Mouse (Mus musculus): ENCODE data around the gene Ssc5d. TPM values are rescaled to one million over a fixed set of nuclear protein-coding genes. Genes with fewer than 3 reads are reported as not detected.
A peak's percentile ranks its signal among the peaks of the same experiment; 100 is the strongest.

Gene Ssc5d
- polyA plus RNA-seq, 1 experiment from 2014 or later: 2.1 TPM

GRCm38 (mm10) chr7:4934160-4934914, 8.8 kb downstream of the Ssc5d start:
- H3K4me3 ChIP-seq (replicated peaks): no peak overlapping the region
- no peak for ATAC-seq (ENCODE audit: insufficient read depth, low FRiP score, low read depth)
- H3K27me3 ChIP-seq (replicated peaks): no peaks in the 10 kb centered on the region
- no peaks in the 10 kb centered on the region for H3K36me3 ChIP-seq
- H3K9ac ChIP-seq: no peak overlapping the region
- H3K4me1 ChIP-seq: no peaks in the 10 kb centered on the region
- 74% methylated on average over 4 of the region's 4 CpGs for WGBS
- no peaks in the 10 kb centered on the region for H3K9me3 ChIP-seq
- H3K4me2 ChIP-seq: no peak overlapping the region
- no peak overlapping the region for H3K27ac ChIP-seq

- Histone ChIP-seq H3K4me2 (no peak overlapping the region), H3K36me3 (no peaks in the 10 kb centered on the region), H3K4me3 (replicated peaks) (no peak overlapping the region), H3K9ac (no peak overlapping the region), H3K9me3 (no peaks in the 10 kb centered on the region), H3K27me3 (replicated peaks) (no peaks in the 10 kb centered on the region), H3K27ac (no peak overlapping the region), H3K4me1 (no peaks in the 10 kb centered on the region)
- ATAC-seq (ENCODE audit: insufficient read depth, low FRiP score, low read depth): no peak
- WGBS: 73% methylated on average over 10 of the region's 10 CpGs
Observed at GRCm38 (mm10) chr7:4936832-4937231, 11.2 kb downstream of the Ssc5d start.

- H3K4me3 ChIP-seq (replicated peaks): no peak overlapping the region
- H3K27me3 ChIP-seq (replicated peaks): no peaks in the 10 kb centered on the region
- 76% methylated on average over 10 of the region's 11 CpGs for WGBS
- H3K36me3 ChIP-seq: no peaks in the 10 kb centered on the region
- H3K9me3 ChIP-seq: no peaks in the 10 kb centered on the region
- no peak for ATAC-seq (ENCODE audit: insufficient read depth, low FRiP score, low read depth)
- H3K9ac ChIP-seq: no peak overlapping the region
- no peak overlapping the region for H3K27ac ChIP-seq
- H3K4me1 ChIP-seq: no peaks in the 10 kb centered on the region
- no peak overlapping the region for H3K4me2 ChIP-seq
Observed at GRCm38 (mm10) chr7:4937392-4937791, 11.8 kb downstream of the Ssc5d start.

- no peak for ATAC-seq (ENCODE audit: insufficient read depth, low FRiP score, low read depth)
- H3K4me3 ChIP-seq (replicated peaks): no peak overlapping the region
- H3K27ac ChIP-seq: no peak overlapping the region
- 0 out of 2 replicates have a peak, but pooled peaks cover 2% of the 10 kb centered on the region for H3K4me1 ChIP-seq
- H3K9me3 ChIP-seq: no peaks in the 10 kb centered on the region
- 20% methylated on average over 2 of the region's 2 CpGs for WGBS
- no peaks in the 10 kb centered on the region for H3K27me3 ChIP-seq (replicated peaks)
- H3K36me3 ChIP-seq: no peaks in the 10 kb centered on the region
- no peak overlapping the region for H3K9ac ChIP-seq
- H3K4me2 ChIP-seq: no peak overlapping the region
Observed at GRCm38 (mm10) chr7:4938456-4938855, 12.9 kb downstream of the Ssc5d start.

- no peak overlapping the region for H3K4me3 ChIP-seq (replicated peaks)
- H3K27ac ChIP-seq: no peak overlapping the region
- no peaks in the 10 kb centered on the region for H3K27me3 ChIP-seq (replicated peaks)
- WGBS: 20% methylated on average over 9 of the region's 9 CpGs
- H3K9ac ChIP-seq: no peak overlapping the region
- no peak overlapping the region for H3K4me2 ChIP-seq
- no peaks in the 10 kb centered on the region for H3K36me3 ChIP-seq
- H3K9me3 ChIP-seq: no peaks in the 10 kb centered on the region
- peak; percentile 51 for ATAC-seq (ENCODE audit: insufficient read depth, low FRiP score, low read depth)
- 0 out of 2 replicates have a peak, but pooled peaks cover 2% of the 10 kb centered on the region for H3K4me1 ChIP-seq
Observed at GRCm38 (mm10) chr7:4940068-4940479, 14.5 kb downstream of the Ssc5d start.

- no peak for ATAC-seq (ENCODE audit: insufficient read depth, low FRiP score, low read depth)
- H3K36me3 ChIP-seq: no peaks in the 10 kb centered on the region
- WGBS: 47% methylated on average over 5 of the region's 5 CpGs
Observed at GRCm38 (mm10) chr7:4942673-4943072, 17.1 kb downstream of the Ssc5d start.

GRCm38 (mm10) chr7:4943223-4943815, 17.7 kb downstream of the Ssc5d start:
- peak overlapping the region; percentile 62 for H3K4me2 ChIP-seq
- peak; percentile 82 for ATAC-seq (ENCODE audit: insufficient read depth, low FRiP score, low read depth)
- no peak overlapping the region for H3K9ac ChIP-seq
- 0 out of 2 replicates have a peak, but pooled peaks cover 5% of the 10 kb centered on the region for H3K4me1 ChIP-seq
- H3K36me3 ChIP-seq: no peaks in the 10 kb centered on the region
- WGBS: 16% methylated on average over 15 of the region's 15 CpGs
- no peaks in the 10 kb centered on the region for H3K9me3 ChIP-seq
- H3K27ac ChIP-seq: no peak overlapping the region
- no peaks in the 10 kb centered on the region for H3K27me3 ChIP-seq (replicated peaks)
- H3K4me3 ChIP-seq (replicated peaks): peak overlapping the region; percentile 33

More at GRCm38 (mm10) chr7:4942673-4943072, 17.1 kb downstream of the Ssc5d start:
- no peak overlapping the region for H3K4me3 ChIP-seq (replicated peaks)
- 0 out of 2 replicates have a peak, but pooled peaks cover 3% of the 10 kb centered on the region for H3K4me1 ChIP-seq
- no peak overlapping the region for H3K9ac ChIP-seq
- H3K9me3 ChIP-seq: no peaks in the 10 kb centered on the region
- no peak overlapping the region for H3K27ac ChIP-seq
- no peaks in the 10 kb centered on the region for H3K27me3 ChIP-seq (replicated peaks)
- H3K4me2 ChIP-seq: no peak overlapping the region

GRCm38 (mm10) chr7:4947855-4948254, 22.3 kb downstream of the Ssc5d start:
- H3K4me1 ChIP-seq: 0 out of 2 replicates have a peak, but pooled peaks cover 5% of the 10 kb centered on the region
- no peak overlapping the region for H3K4me3 ChIP-seq (replicated peaks)
- no peaks in the 10 kb centered on the region for H3K9me3 ChIP-seq
- no peak overlapping the region for H3K27ac ChIP-seq
- no peak overlapping the region for H3K4me2 ChIP-seq
- 21% methylated on average over 2 of the region's 2 CpGs for WGBS
- no peaks in the 10 kb centered on the region for H3K27me3 ChIP-seq (replicated peaks)
- H3K9ac ChIP-seq: no peak overlapping the region
- H3K36me3 ChIP-seq: no peaks in the 10 kb centered on the region
- no peak for ATAC-seq (ENCODE audit: insufficient read depth, low FRiP score, low read depth)

GRCm38 (mm10) chr7:4948386-4948785, 22.8 kb downstream of the Ssc5d start:
- Histone ChIP-seq H3K4me2 (no peak overlapping the region), H3K9me3 (no peaks in the 10 kb centered on the region), H3K36me3 (no peaks in the 10 kb centered on the region), H3K9ac (no peak overlapping the region), H3K27ac (no peak overlapping the region), H3K4me1 (0 out of 2 replicates have a peak, but pooled peaks cover 4% of the 10 kb centered on the region), H3K27me3 (replicated peaks) (no peaks in the 10 kb centered on the region), H3K4me3 (replicated peaks) (no peak overlapping the region)
- no peak for ATAC-seq (ENCODE audit: insufficient read depth, low FRiP score, low read depth)
- 36% methylated on average over 6 of the region's 6 CpGs for WGBS

GRCm38 (mm10) chr7:4950561-4951342, 25.2 kb downstream of the Ssc5d start:
- no peaks in the 10 kb centered on the region for H3K36me3 ChIP-seq
- no peak overlapping the region for H3K4me3 ChIP-seq (replicated peaks)
- ATAC-seq (ENCODE audit: insufficient read depth, low FRiP score, low read depth): no peak
- 77% methylated on average over 19 of the region's 19 CpGs for WGBS
- H3K27ac ChIP-seq: no peak overlapping the region
- H3K4me1 ChIP-seq: 0 out of 2 replicates have a peak, but pooled peaks cover 2% of the 10 kb centered on the region
- no peaks in the 10 kb centered on the region for H3K9me3 ChIP-seq
- no peak overlapping the region for H3K4me2 ChIP-seq
- no peaks in the 10 kb centered on the region for H3K27me3 ChIP-seq (replicated peaks)
- H3K9ac ChIP-seq: no peak overlapping the region

- ATAC-seq (ENCODE audit: insufficient read depth, low FRiP score, low read depth): no peak
- H3K27me3 ChIP-seq (replicated peaks): no peaks in the 10 kb centered on the region
- no peak overlapping the region for H3K9ac ChIP-seq
- H3K4me1 ChIP-seq: no peaks in the 10 kb centered on the region
- no peak overlapping the region for H3K4me2 ChIP-seq
- H3K4me3 ChIP-seq (replicated peaks): no peak overlapping the region
- H3K27ac ChIP-seq: no peak overlapping the region
- no peaks in the 10 kb centered on the region for H3K9me3 ChIP-seq
- WGBS: 24% methylated on average over 10 of the region's 10 CpGs
- no peaks in the 10 kb centered on the region for H3K36me3 ChIP-seq
Observed at GRCm38 (mm10) chr7:4953815-4954445, 28.3 kb downstream of the Ssc5d start.
